Mouse (Mus musculus) adrenal gland (tissue): Measurements from ENCODE around the gene Stab1.

Source experiments
- intact Hi-C: fragments of 180-260 bp; cut with DNase I; formaldehyde crosslinking; loops from one replicate; pipeline ENCODE4 v1.15.1; 2025

Gene Stab1

GRCm38 (mm10) chr14:31195968-31196367 is 27.5 kb upstream of the Stab1 start:
- intact Hi-C loops, result loop anchor here (10.0 kb wide), 1 partner anchor 171 kb away; no protein-coding TSS in a partner anchor

- intact Hi-C loops, result loop anchor here (10.0 kb wide), 1 partner anchor 171 kb away; no protein-coding TSS in a partner anchor
Observed at GRCm38 (mm10) chr14:31195521-31195920, 27.1 kb upstream of the Stab1 start.

GRCm38 (mm10) chr14:31194891-31195513 is 26.6 kb upstream of the Stab1 start:
- intact Hi-C loops, result loop anchor here (10.0 kb wide), 1 partner anchor 170 kb away; no protein-coding TSS in a partner anchor

GRCm38 (mm10) chr14:31194441-31194840 is 26.0 kb upstream of the Stab1 start:
- intact Hi-C loops, result loop anchor here (10.0 kb wide), 1 partner anchor 170 kb away; no protein-coding TSS in a partner anchor

- intact Hi-C loops, result loop anchor here (10.0 kb wide), 1 partner anchor 169 kb away; no protein-coding TSS in a partner anchor
Observed at GRCm38 (mm10) chr14:31193791-31194190, 25.4 kb upstream of the Stab1 start.

- intact Hi-C loops, result loop anchor here (10.0 kb wide), 1 partner anchor 167 kb away; no protein-coding TSS in a partner anchor
Observed at GRCm38 (mm10) chr14:31191936-31192335, 23.5 kb upstream of the Stab1 start.

- intact Hi-C loops, result no loop called here
Observed at GRCm38 (mm10) chr14:31189348-31189747, 20.9 kb upstream of the Stab1 start.

- intact Hi-C loops, result no loop called here
Observed at GRCm38 (mm10) chr14:31188771-31189181, 20.3 kb upstream of the Stab1 start.

GRCm38 (mm10) chr14:31186656-31187055 is 18.2 kb upstream of the Stab1 start:
- intact Hi-C loops, result no loop called here

GRCm38 (mm10) chr14:31184195-31184594 is 15.8 kb upstream of the Stab1 start:
- intact Hi-C loops, result loop anchor here (5.0 kb wide), 1 partner anchor 52 kb away; the partner anchor contains the start of gene Nt5dc2

- intact Hi-C loops, result loop anchor here (5.0 kb wide), 1 partner anchor 51 kb away; the partner anchor contains the start of gene Nt5dc2
Observed at GRCm38 (mm10) chr14:31183541-31183940, 15.1 kb upstream of the Stab1 start.

- intact Hi-C loops, result loop anchor here (5.0 kb wide), 1 partner anchor 51 kb away; the partner anchor contains the start of gene Nt5dc2
Observed at GRCm38 (mm10) chr14:31182786-31183290, 14.4 kb upstream of the Stab1 start.

GRCm38 (mm10) chr14:31181512-31181911 is 13.1 kb upstream of the Stab1 start:
- intact Hi-C loops, result loop anchor here (5.0 kb wide), 1 partner anchor 49 kb away; the partner anchor contains the start of gene Nt5dc2

- intact Hi-C loops, result loop anchor here (5.0 kb wide), 1 partner anchor 48 kb away; the partner anchor contains the start of gene Nt5dc2
Observed at GRCm38 (mm10) chr14:31179677-31180365, 11.4 kb upstream of the Stab1 start.

- intact Hi-C loops, result no loop called here
Observed at GRCm38 (mm10) chr14:31177715-31178114, 9.3 kb upstream of the Stab1 start.

- intact Hi-C loops, result no loop called here
Observed at GRCm38 (mm10) chr14:31177287-31177686, 8.8 kb upstream of the Stab1 start.

- intact Hi-C loops, result no loop called here
Observed at GRCm38 (mm10) chr14:31173537-31173936, 5.1 kb upstream of the Stab1 start.

GRCm38 (mm10) chr14:31172781-31173455 is 4.5 kb upstream of the Stab1 start:
- intact Hi-C loops, result no loop called here

GRCm38 (mm10) chr14:31171821-31172220 is 3.4 kb upstream of the Stab1 start:
- intact Hi-C loops, result no loop called here

GRCm38 (mm10) chr14:31171386-31171785 is 2.9 kb upstream of the Stab1 start:
- intact Hi-C loops, result no loop called here

- intact Hi-C loops, result no loop called here
Observed at GRCm38 (mm10) chr14:31170963-31171362, 2.5 kb upstream of the Stab1 start.
